Mouse (Mus musculus) kidney, postnatal 25 days (tissue): ENCODE data around the gene Col4a4.

Source experiments
- DNase-seq, 2 experiments: peaks; one replicate each; pipeline ENCODE4 v3.0.0; 2021; ENCODE audit warnings: mixed read lengths in 2 of 2

Gene Col4a4

GRCm38 (mm10) chr1:82475254-82475653 is 111.4 kb downstream of the Col4a4 start:
- no peak for DNase-seq

GRCm38 (mm10) chr1:82474461-82474961 is 112.1 kb downstream of the Col4a4 start:
- DNase-seq = peak; percentile 54 to 70

GRCm38 (mm10) chr1:82473467-82473866 is 113.2 kb downstream of the Col4a4 start:
- no peak for DNase-seq

DNA sequence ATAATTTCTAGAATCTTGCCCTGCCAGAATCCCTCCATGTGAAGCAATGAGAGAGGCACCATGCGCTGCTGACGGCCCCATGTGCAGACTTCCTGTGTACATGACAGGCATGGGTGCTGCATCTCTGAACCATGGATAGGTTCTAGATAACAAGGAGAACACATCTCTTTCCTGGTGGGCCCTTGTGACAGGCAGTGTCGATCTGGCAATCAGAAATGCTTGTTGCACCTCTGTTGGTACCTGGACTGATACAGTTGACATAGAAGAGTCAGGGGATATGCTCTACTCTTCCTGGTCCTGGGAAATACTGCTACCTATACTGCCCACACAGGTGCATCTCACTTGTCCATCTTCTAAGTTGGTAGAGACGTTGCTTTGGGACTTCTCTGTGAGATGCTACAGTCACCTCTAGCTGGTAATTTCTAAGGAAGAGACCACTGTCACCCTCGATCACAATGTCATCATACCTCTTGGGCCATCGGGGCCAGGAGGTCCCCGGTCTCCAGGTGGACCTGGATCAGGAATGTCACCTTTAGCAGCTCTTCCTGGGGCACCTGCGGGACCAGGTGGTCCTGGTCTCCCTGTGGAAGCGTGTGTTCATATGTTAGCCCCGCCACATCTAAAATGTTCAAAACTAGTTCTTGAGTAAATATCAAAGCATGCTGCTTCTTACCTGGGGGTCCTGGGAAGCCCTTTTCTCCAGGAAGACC is 116.0 kb downstream of the Col4a4 start:
- no peak for DNase-seq

DNA sequence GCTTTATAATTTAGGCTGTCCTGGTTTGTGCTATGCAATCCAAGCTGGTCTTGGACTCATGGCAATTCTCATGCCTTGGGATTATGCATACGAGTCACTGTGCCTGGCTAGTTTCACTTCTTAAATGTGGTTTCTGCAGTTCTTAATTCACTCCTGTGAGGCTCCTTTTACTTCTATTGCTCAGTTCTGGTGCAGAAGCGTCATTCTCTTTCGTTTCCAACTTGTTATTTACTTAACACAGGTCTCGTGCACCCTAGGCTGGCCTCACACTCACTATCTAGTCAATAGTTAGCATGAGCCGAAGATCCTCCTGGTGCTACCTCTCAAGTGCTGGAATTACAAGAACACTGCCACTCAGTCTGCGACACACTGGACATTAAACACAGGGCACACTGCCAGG is 117.8 kb downstream of the Col4a4 start:
- DNase-seq = no peak

DNA sequence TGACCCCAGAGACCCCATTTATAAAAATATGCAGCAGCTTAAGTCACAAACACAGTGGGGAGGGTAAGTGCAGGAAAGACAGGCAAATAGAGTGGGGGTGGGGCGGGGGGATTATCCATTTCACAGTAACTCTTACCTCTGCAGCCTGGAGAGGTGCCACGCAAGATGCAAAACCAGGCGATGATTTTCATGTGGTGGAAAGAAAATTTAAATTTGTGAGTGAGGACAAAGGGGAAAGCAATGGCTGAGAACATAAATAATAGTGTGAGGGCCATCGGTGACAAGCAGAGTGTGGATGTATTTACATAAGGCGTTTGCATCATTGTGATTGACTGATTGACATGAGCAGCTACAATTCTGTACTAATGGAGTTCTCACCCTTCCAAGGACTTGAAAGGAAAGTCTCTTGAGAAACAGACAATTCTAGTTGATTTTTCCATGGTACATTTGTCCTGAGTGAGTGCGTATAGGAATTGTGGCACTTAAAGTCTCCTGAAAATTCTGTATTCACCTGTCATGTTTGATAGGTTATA is 121.3 kb downstream of the Col4a4 start:
- no peak for DNase-seq

- no peak for DNase-seq
Observed at GRCm38 (mm10) chr1:82461041-82461440, 125.6 kb downstream of the Col4a4 start.

- no peak for DNase-seq
Observed at GRCm38 (mm10) chr1:82459926-82460325, 126.7 kb downstream of the Col4a4 start.

GRCm38 (mm10) chr1:82459350-82459749 is 127.3 kb downstream of the Col4a4 start:
- no peak for DNase-seq

- DNase-seq = no peak
Observed at GRCm38 (mm10) chr1:82454031-82454430, 132.6 kb downstream of the Col4a4 start.

- no peak for DNase-seq
Observed at GRCm38 (mm10) chr1:82451927-82452651, 134.6 kb downstream of the Col4a4 start.

GRCm38 (mm10) chr1:82449851-82450250 is 136.8 kb downstream of the Col4a4 start:
- DNase-seq = no peak

- peak; percentile 55 to 60 for DNase-seq
Observed at GRCm38 (mm10) chr1:82446049-82446448, 140.6 kb downstream of the Col4a4 start.

DNA sequence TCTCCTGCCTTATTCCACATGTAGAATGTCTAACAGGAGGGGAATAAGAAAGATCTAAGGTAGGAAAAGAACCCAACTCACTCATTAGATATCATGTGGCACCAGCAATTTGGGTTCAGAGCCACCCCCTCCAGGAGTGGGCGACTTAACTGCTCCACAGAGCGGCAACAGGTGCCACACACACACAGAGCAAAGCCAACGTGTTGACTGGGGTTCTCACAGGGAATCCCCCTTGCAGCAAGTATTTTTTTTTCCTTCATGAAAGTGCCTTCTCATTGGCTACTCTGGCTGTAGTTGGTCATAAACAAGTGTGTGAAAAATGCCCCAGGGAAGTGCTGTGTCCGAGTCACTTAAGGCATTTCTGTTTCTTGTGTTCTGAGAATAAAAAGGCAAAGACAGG is 143.1 kb downstream of the Col4a4 start:
- no peak for DNase-seq

GRCm38 (mm10) chr1:82440123-82440522 is 146.5 kb downstream of the Col4a4 start:
- no peak for DNase-seq

- no peak for DNase-seq
Observed at GRCm38 (mm10) chr1:82437273-82437672, 149.4 kb downstream of the Col4a4 start.

- no peak for DNase-seq
Observed at GRCm38 (mm10) chr1:82433649-82434005, 153.0 kb downstream of the Col4a4 start.

DNA sequence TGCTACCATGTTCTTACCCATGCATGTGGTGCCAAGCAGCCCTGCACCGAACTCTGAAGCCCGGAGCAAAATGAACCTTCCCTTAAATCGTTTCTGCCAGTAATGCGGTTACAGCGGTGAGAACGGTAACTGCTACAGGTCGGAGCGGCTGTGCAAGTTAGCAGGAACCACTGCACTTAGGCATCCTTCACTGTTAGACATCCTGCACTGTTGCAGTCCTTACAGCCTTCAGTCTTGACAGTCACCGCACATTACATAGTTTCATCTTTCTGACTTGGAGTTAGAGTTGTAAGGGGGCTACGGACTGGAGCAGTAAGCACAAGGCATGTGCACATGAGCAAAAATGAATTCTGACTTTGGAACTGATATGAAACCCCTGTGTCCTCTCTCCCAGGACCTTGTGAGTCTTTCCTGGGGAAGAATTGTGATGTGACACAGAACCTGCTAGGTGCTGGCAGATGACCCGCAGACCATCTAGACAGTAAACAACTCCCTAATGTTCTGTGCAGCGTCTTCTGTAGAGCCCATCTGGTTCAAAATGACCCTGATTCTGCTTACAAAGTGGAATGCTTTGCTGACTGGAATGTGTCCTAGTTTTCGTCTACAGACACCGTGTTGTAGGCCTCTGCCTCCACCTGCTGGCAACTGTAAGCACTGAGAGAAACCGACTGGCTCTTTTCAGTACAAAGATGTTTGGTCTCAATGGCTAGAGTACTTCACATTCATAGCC is 153.6 kb downstream of the Col4a4 start:
- DNase-seq = peak; percentile 76 to 85

- DNase-seq = peak; percentile 79 to 80
Observed at GRCm38 (mm10) chr1:82429061-82429460, 157.6 kb downstream of the Col4a4 start.

GRCm38 (mm10) chr1:82427729-82428128 is 158.9 kb downstream of the Col4a4 start:
- no peak for DNase-seq

DNA sequence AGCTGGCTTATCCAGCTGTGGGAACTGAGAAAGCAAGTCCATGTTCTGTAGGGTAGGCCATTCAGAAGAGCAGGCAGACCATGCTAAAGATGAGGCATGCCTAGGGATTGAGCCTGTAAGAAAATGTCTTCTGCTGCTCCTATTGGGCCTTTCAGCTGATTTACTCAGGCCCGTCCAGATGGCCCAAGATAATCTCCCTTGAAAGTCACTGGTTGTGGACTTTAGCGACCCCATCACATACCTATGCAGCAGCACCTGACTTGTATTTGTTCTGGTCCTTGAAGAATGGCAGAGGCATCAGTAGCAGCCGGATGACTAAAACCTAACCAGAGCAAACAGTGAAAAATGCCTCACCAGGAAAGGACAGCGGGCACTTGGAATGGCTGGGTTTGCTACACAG is 171.0 kb downstream of the Col4a4 start:
- no peak for DNase-seq

- no peak for DNase-seq
Observed at GRCm38 (mm10) chr1:82414434-82415045, 172.1 kb downstream of the Col4a4 start.

GRCm38 (mm10) chr1:82412085-82412484 is 174.6 kb downstream of the Col4a4 start:
- no peak for DNase-seq
